In the genomic region with DNA sequence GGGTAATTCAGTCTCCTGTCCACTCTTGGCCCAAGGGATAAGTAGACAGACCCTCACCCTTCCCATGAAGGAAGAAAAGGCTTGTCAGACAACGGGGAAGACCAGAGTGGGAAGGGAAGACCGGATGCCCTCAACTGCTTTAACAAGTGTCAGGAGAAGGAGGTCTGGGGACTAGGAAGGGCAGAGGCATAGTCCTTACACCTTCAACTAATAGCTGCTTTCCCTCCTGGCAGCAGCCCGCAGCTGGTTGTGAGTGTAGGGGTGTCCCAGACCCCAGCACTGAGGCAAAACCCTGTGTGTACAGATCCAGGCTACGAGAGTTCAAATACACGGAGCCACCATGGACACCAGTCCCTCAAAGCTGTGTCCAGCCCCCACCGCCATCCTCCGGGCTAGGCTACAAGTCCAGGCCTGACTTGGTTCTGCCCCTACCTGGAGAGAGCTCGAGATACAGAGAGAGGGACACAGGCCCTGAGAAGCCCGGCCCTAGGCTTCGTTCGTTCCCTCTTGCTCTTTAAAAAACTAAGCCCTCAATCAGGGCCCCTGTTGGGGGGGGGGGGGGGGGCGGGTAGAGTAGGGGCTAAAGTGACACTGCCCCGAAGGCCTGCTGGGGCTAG, we compare ENCODE assay signal across 8 mouse cellular contexts. TPM values are rescaled to one million over a fixed set of nuclear protein-coding genes. Genes with fewer than 3 reads are reported as not detected.
DNase-seq lines count a peak whose midpoint lies in the region; ATAC-seq and TF ChIP-seq lines count a peak whose summit lies in the region.

No protein-coding gene starts in this region.

- peak overlapping the region; percentile 86 for H3K27ac ChIP-seq in heart, adult 2 months
- no peak overlapping the region for H3K27ac ChIP-seq in ES-Bruce4 (ENCODE audit: insufficient read depth, low read length)
- H3K27ac ChIP-seq in heart, embryonic 16.5 days (ENCODE audit: low read length) = peak overlapping the region; percentile 91
- H3K27ac ChIP-seq in liver, embryonic 15.5 days (replicated peaks) = no peak overlapping the region; the same call in 1 of the 2 replicates

- H3K9me3 ChIP-seq in ES-Bruce4 (replicated peaks; ENCODE audit: control insufficient read depth, insufficient read depth, low read length, poor library complexity, severe bottlenecking) = no peaks in the 10 kb centered on the region
- no peaks in the 10 kb centered on the region for H3K9me3 ChIP-seq in heart, embryonic 16.5 days (replicated peaks; ENCODE audit: control insufficient read depth, low read length)
- no peaks in the 10 kb centered on the region for H3K9me3 ChIP-seq in liver, embryonic 15.5 days (replicated peaks)

- 37% methylated on average over 13 of the region's 13 CpGs for WGBS in heart, adult 2 months
- WGBS in heart, embryonic 16.5 days = 17% methylated on average over 13 of the region's 13 CpGs
- WGBS in liver, embryonic 15.5 days (ENCODE audit: insufficient replicate concordance) = 33% methylated on average over 13 of the region's 13 CpGs

- no peaks in the 10 kb centered on the region for H3K79me2 ChIP-seq in heart, adult 2 months (replicated peaks; ENCODE audit: control insufficient read depth, insufficient read depth, low read length)

- H3K9ac ChIP-seq in heart, adult 2 months (ENCODE audit: low read depth, low read length) = peak overlapping the region; percentile 90
- H3K9ac ChIP-seq in ES-Bruce4 (ENCODE audit: low read depth, poor library complexity, severe bottlenecking) = peak overlapping the region; percentile 86
- H3K9ac ChIP-seq in heart, embryonic 16.5 days (ENCODE audit: low read length) = peak overlapping the region; percentile 94
- peak overlapping the region; percentile 55; the same call in 1 of the 2 replicates for H3K9ac ChIP-seq in liver, embryonic 15.5 days

- peak overlapping the region; percentile 98 for H3K4me2 ChIP-seq in heart, embryonic 16.5 days (ENCODE audit: low read depth, low read length)
- peak overlapping the region; percentile 93 for H3K4me2 ChIP-seq in liver, embryonic 15.5 days

- no peak for ATAC-seq in heart, embryonic 16.5 days (replicated peaks; ENCODE audit: extremely low read depth, insufficient read depth, low FRiP score)
- no peak for ATAC-seq in liver, embryonic 15.5 days (ENCODE audit: insufficient read depth)

- H3K4me3 ChIP-seq in heart, adult 2 months = peak overlapping the region; percentile 58
- peak overlapping the region; percentile 70 for H3K4me3 ChIP-seq in ES-Bruce4 (ENCODE audit: low read depth, low read length)
- peak overlapping the region; percentile 73 for H3K4me3 ChIP-seq in heart, embryonic 16.5 days (ENCODE audit: low read length)
- H3K4me3 ChIP-seq in liver, embryonic 15.5 days (replicated peaks) = peak overlapping the region; percentile 65

- peaks cover 2% of the 10 kb centered on the region for H3K4me1 ChIP-seq in heart, adult 2 months (ENCODE audit: control insufficient read depth, insufficient read depth, low read length)
- H3K4me1 ChIP-seq in ES-Bruce4 (ENCODE audit: control insufficient read depth, insufficient read depth, low read length) = peaks cover 6% of the 10 kb centered on the region
- peaks cover 41% of the 10 kb centered on the region for H3K4me1 ChIP-seq in heart, embryonic 16.5 days (ENCODE audit: control insufficient read depth, insufficient read depth, low read length)
- peaks cover 66% of the 10 kb centered on the region for H3K4me1 ChIP-seq in liver, embryonic 15.5 days (replicated peaks)

- intact Hi-C loops in heart, adult 2 months (cut with DNase I) = no loop called here
- intact Hi-C loops in heart, postnatal 14 days (cut with DNase I) = no loop called here

- TF ChIP-seq CTCF in heart, adult 2 months (IDR thresholded peaks at IDR 0.05) = no peak
- TF ChIP-seq CTCF in ES-Bruce4 (IDR thresholded peaks at IDR 0.05; ENCODE audit: low read depth, low read length) = no peak

- no peak for TF ChIP-seq EP300 in heart, adult 2 months (IDR thresholded peaks at IDR 0.05; ENCODE audit: insufficient read depth, low read depth, low read length)
- TF ChIP-seq EP300 in ES-Bruce4 (IDR thresholded peaks at IDR 0.05; ENCODE audit: insufficient read depth, low read depth, low read length) = no peak

- H3K27me3 ChIP-seq in heart, adult 2 months (ENCODE audit: control insufficient read depth, insufficient read depth, low read length) = no peaks in the 10 kb centered on the region
- no peaks in the 10 kb centered on the region for H3K27me3 ChIP-seq in ES-Bruce4 (ENCODE audit: control insufficient read depth, insufficient read depth, low read length, poor library complexity, severe bottlenecking)
- peaks cover 7% of the 10 kb centered on the region; the same call in 1 of the 2 replicates for H3K27me3 ChIP-seq in heart, embryonic 16.5 days (ENCODE audit: control insufficient read depth, insufficient read depth, low read length)
- peaks cover 90% of the 10 kb centered on the region for H3K27me3 ChIP-seq in liver, embryonic 15.5 days

- DNase-seq in heart, adult 2 months = no peak
- DNase-seq in heart, postnatal 14 days = no peak
- DNase-seq in thymus, postnatal 0 days (ENCODE audit: low spot score) = no peak
- no peak for DNase-seq in adrenal gland, postnatal 10 days
- DNase-seq in gastrocnemius, adult 18-20 months (ENCODE audit: low spot score) = no peak

- no peak for TF ChIP-seq POLR2A in heart, adult 2 months (IDR thresholded peaks at IDR 0.05; ENCODE audit: insufficient read depth, low read depth, low read length)
- TF ChIP-seq POLR2A in ES-Bruce4 (IDR thresholded peaks at IDR 0.05; ENCODE audit: insufficient read depth, low read length) = no peak

- no peaks in the 10 kb centered on the region for H3K36me3 ChIP-seq in heart, adult 2 months (ENCODE audit: control insufficient read depth, insufficient read depth, low read length)
- no peaks in the 10 kb centered on the region for H3K36me3 ChIP-seq in ES-Bruce4 (ENCODE audit: control insufficient read depth, insufficient read depth, low read length, poor library complexity, severe bottlenecking)
- no peaks in the 10 kb centered on the region for H3K36me3 ChIP-seq in heart, embryonic 16.5 days (ENCODE audit: control insufficient read depth, insufficient read depth)
- H3K36me3 ChIP-seq in liver, embryonic 15.5 days (replicated peaks) = no peaks in the 10 kb centered on the region

RNA-seq across cellular contexts. Expression of gene Tead3, which starts 1.2 kb away (rescaled TPM):
- total RNA-seq in heart, adult 2 months (2021) = 10 to 100 TPM; 12.7 to 13.7 TPM
- polyA plus RNA-seq in heart, adult 2 months (2012; rRNA removed) = 20.2 and 21.2 TPM in 2 replicates
- 10 to 100 TPM; 12.3 to 19.2 TPM for total RNA-seq in heart, postnatal 14 days (2021)
- polyA plus RNA-seq in ES-Bruce4 (2011; ENCODE audit: insufficient read depth, insufficient read length, low read depth, missing spikeins) = 28.6 and 31.9 TPM in 2 replicates
- 6.2 and 6.4 TPM in 2 replicates for polyA plus RNA-seq in heart, embryonic 16.5 days (2015; fragmentation: Nextera tagmentation; extraction: Ambion mirVana)
- 0.60 and 0.69 TPM in 2 replicates for polyA plus RNA-seq in liver, embryonic 15.5 days (2015; fragmentation: Nextera tagmentation; extraction: Ambion mirVana)
- 2.1 and 2.2 TPM in 2 replicates for polyA plus RNA-seq in thymus, postnatal 0 days (2015; fragmentation: Nextera tagmentation; extraction: Ambion mirVana)
- 10 to 100 TPM; 12.8 to 13.5 TPM for total RNA-seq in adrenal gland, postnatal 10 days (2021)
- total RNA-seq in gastrocnemius, adult 18-20 months (2021) = 1 to 10 TPM; 5.3 to 6.9 TPM

RNA-seq across cellular contexts. Expression of gene Tulp1, which starts 15.7 kb away (rescaled TPM):
- not detected for total RNA-seq in heart, adult 2 months (2021)
- polyA plus RNA-seq in heart, adult 2 months (2012; rRNA removed) = 0.38 TPM in 1 of 2 replicates, not detected in the other
- under 1 TPM; 0.41 TPM for total RNA-seq in heart, postnatal 14 days (2021)
- 14.0 and 14.7 TPM in 2 replicates for polyA plus RNA-seq in ES-Bruce4 (2011; ENCODE audit: insufficient read depth, insufficient read length, low read depth, missing spikeins)
- polyA plus RNA-seq in heart, embryonic 16.5 days (2015; fragmentation: Nextera tagmentation; extraction: Ambion mirVana) = 2.1 and 3.1 TPM in 2 replicates
- polyA plus RNA-seq in liver, embryonic 15.5 days (2015; fragmentation: Nextera tagmentation; extraction: Ambion mirVana) = 0.10 and 0.14 TPM in 2 replicates
- 0.54 and 0.56 TPM in 2 replicates for polyA plus RNA-seq in thymus, postnatal 0 days (2015; fragmentation: Nextera tagmentation; extraction: Ambion mirVana)
- total RNA-seq in adrenal gland, postnatal 10 days (2021) = under 1 TPM; 0.33 to 1.00 TPM
- not detected for total RNA-seq in gastrocnemius, adult 18-20 months (2021)

RNA-seq across cellular contexts. Expression of gene Rpl10a, which starts 21.1 kb away (rescaled TPM):
- 100 to 1,000 TPM; 360 to 417 TPM for total RNA-seq in heart, adult 2 months (2021)
- 634 and 1,197 TPM in 2 replicates for polyA plus RNA-seq in heart, adult 2 months (2012; rRNA removed)
- total RNA-seq in heart, postnatal 14 days (2021) = 100 to 1,000 TPM; 411 to 471 TPM
- 1,875 and 2,151 TPM in 2 replicates for polyA plus RNA-seq in ES-Bruce4 (2011; ENCODE audit: insufficient read depth, insufficient read length, low read depth, missing spikeins)
- polyA plus RNA-seq in heart, embryonic 16.5 days (2015; fragmentation: Nextera tagmentation; extraction: Ambion mirVana) = 279 and 343 TPM in 2 replicates
- 280 and 313 TPM in 2 replicates for polyA plus RNA-seq in liver, embryonic 15.5 days (2015; fragmentation: Nextera tagmentation; extraction: Ambion mirVana)
- polyA plus RNA-seq in thymus, postnatal 0 days (2015; fragmentation: Nextera tagmentation; extraction: Ambion mirVana) = 790 and 815 TPM in 2 replicates
- total RNA-seq in adrenal gland, postnatal 10 days (2021) = 100 to 1,000 TPM; 948 to 951 TPM
- 100 to 1,000 TPM; 418 to 419 TPM for total RNA-seq in gastrocnemius, adult 18-20 months (2021)

RNA-seq across cellular contexts. Expression of gene Fance, which starts 36.1 kb away (rescaled TPM):
- total RNA-seq in heart, adult 2 months (2021) = 10 to 100 TPM; 11.2 to 12.0 TPM
- polyA plus RNA-seq in heart, adult 2 months (2012; rRNA removed) = 7.4 and 11.8 TPM in 2 replicates
- total RNA-seq in heart, postnatal 14 days (2021) = 10 to 100 TPM; 12.8 to 14.2 TPM
- polyA plus RNA-seq in ES-Bruce4 (2011; ENCODE audit: insufficient read depth, insufficient read length, low read depth, missing spikeins) = 56.8 and 64.7 TPM in 2 replicates
- 17.6 and 21.1 TPM in 2 replicates for polyA plus RNA-seq in heart, embryonic 16.5 days (2015; fragmentation: Nextera tagmentation; extraction: Ambion mirVana)
- 9.4 and 11.0 TPM in 2 replicates for polyA plus RNA-seq in liver, embryonic 15.5 days (2015; fragmentation: Nextera tagmentation; extraction: Ambion mirVana)
- polyA plus RNA-seq in thymus, postnatal 0 days (2015; fragmentation: Nextera tagmentation; extraction: Ambion mirVana) = 20.7 and 27.6 TPM in 2 replicates
- 10 to 100 TPM; 24.2 to 36.2 TPM for total RNA-seq in adrenal gland, postnatal 10 days (2021)
- 10 to 100 TPM; 10.3 to 11.2 TPM for total RNA-seq in gastrocnemius, adult 18-20 months (2021)

Comparison
In these comparisons a context has a peak if more than half of its experiments do, and no peak if none do; other contexts are left out.
1. H3K27ac ChIP-seq: peak in heart, adult 2 months (single experiment) and heart, embryonic 16.5 days (single experiment); none in ES-Bruce4 (single experiment) and liver, embryonic 15.5 days (single experiment).
2. Peak in every context shown above with its lines, with median percentiles within 50 percentile points of each other: H3K4me3 ChIP-seq and H3K9ac ChIP-seq.